Mouse (Mus musculus): ENCODE measurements around the gene Ngfr.
A peak's percentile ranks its signal among the peaks of the same experiment; 100 is the strongest.

Ngfr gene

GRCm38 (mm10) chr11:95567936-95568715, 19.4 kb downstream of the Ngfr start:
- DNase-seq (ENCODE audit: low spot score in 2 of 2): no peak

- no peak for DNase-seq (ENCODE audit: low spot score in 2 of 2)
These were observed 20.2 kb downstream of the Ngfr start for GRCm38 (mm10) chr11:95567366-95567765.

- DNase-seq (ENCODE audit: low spot score in 2 of 2): no peak
These were observed 22.2 kb downstream of the Ngfr start for GRCm38 (mm10) chr11:95565327-95565726.

GRCm38 (mm10) chr11:95563849-95564248, 23.7 kb downstream of the Ngfr start:
- no peak for DNase-seq (ENCODE audit: low spot score in 2 of 2)

- DNase-seq (ENCODE audit: low spot score in 2 of 2): no peak
These were observed 26.8 kb downstream of the Ngfr start for GRCm38 (mm10) chr11:95560773-95561172.

- DNase-seq (ENCODE audit: low spot score in 2 of 2): no peak
These were observed 27.8 kb downstream of the Ngfr start for GRCm38 (mm10) chr11:95559761-95560160.

GRCm38 (mm10) chr11:95557719-95558118, 29.8 kb downstream of the Ngfr start:
- DNase-seq (ENCODE audit: low spot score in 2 of 2): no peak

GRCm38 (mm10) chr11:95557032-95557431, 30.5 kb downstream of the Ngfr start:
- no peak for DNase-seq (ENCODE audit: low spot score in 2 of 2)

- DNase-seq (ENCODE audit: low spot score in 2 of 2): no peak
These were observed 32.3 kb downstream of the Ngfr start for GRCm38 (mm10) chr11:95555279-95555678.

- DNase-seq (ENCODE audit: low spot score in 2 of 2): no peak
These were observed 37.1 kb downstream of the Ngfr start for GRCm38 (mm10) chr11:95550301-95551021.

- DNase-seq (ENCODE audit: low spot score in 2 of 2): no peak
These were observed 41.3 kb downstream of the Ngfr start for GRCm38 (mm10) chr11:95546021-95546782.

- no peak for DNase-seq (ENCODE audit: low spot score in 2 of 2)
These were observed 42.8 kb downstream of the Ngfr start for GRCm38 (mm10) chr11:95544546-95545327.

GRCm38 (mm10) chr11:95540637-95541385, 46.7 kb downstream of the Ngfr start:
- no peak for DNase-seq (ENCODE audit: low spot score in 2 of 2)

- DNase-seq (ENCODE audit: low spot score in 2 of 2): no peak
These were observed 49.0 kb downstream of the Ngfr start for GRCm38 (mm10) chr11:95538378-95539104.

GRCm38 (mm10) chr11:95533484-95534160, 53.9 kb downstream of the Ngfr start:
- DNase-seq (ENCODE audit: low spot score in 2 of 2): peak; percentile 85 to 93

- DNase-seq (ENCODE audit: low spot score in 2 of 2): no peak
These were observed 55.0 kb downstream of the Ngfr start for GRCm38 (mm10) chr11:95532353-95533072.

GRCm38 (mm10) chr11:95528231-95528630, 59.3 kb downstream of the Ngfr start:
- no peak for DNase-seq (ENCODE audit: low spot score in 2 of 2)

- DNase-seq (ENCODE audit: low spot score in 2 of 2): no peak
These were observed 60.2 kb downstream of the Ngfr start for GRCm38 (mm10) chr11:95527307-95527706.

GRCm38 (mm10) chr11:95521563-95521962, 66.0 kb downstream of the Ngfr start:
- peak; percentile 83 to 87 for DNase-seq (ENCODE audit: low spot score in 2 of 2)
